Mouse (Mus musculus) c-Kit-negative CD71-positive TER-119-positive erythroid progenitor cells, embryonic 14.5 days (primary cell): ENCODE results near the gene D3Ertd254e.
"Not testable (repeated sequence)": the region's sequence is repeated elsewhere in the genome, so short reads cannot be mapped to it uniquely, and the experiment has no call there.

ENCODE experiments used
- DNase-seq: peaks from one replicate; pipeline ENCODE4 v3.0.0-alpha.2; 2013; ENCODE audit warnings: low read depth, low spot score

The D3Ertd254e gene

GRCm38 (mm10) chr3:36150934-36151686 lies at the start of gene D3Ertd254e:
Gene D3Ertd254e, plus strand, starts transcription at chr3:36151017.
- DNase-seq = peak; percentile 66

- DNase-seq = no peak
Observed at GRCm38 (mm10) chr3:36116076-36116475, 34.7 kb upstream of the D3Ertd254e start.

GRCm38 (mm10) chr3:36119684-36120548 lies 30.9 kb upstream of the D3Ertd254e start:
- no peak for DNase-seq

- DNase-seq = not testable (repeated sequence)
Observed at GRCm38 (mm10) chr3:36126176-36126575, 24.6 kb upstream of the D3Ertd254e start.

GRCm38 (mm10) chr3:36136152-36136551 lies 14.7 kb upstream of the D3Ertd254e start:
- DNase-seq = no peak

- DNase-seq = peak; percentile 25
Observed at GRCm38 (mm10) chr3:36137560-36137959, 13.3 kb upstream of the D3Ertd254e start.

GRCm38 (mm10) chr3:36138171-36138660 lies 12.6 kb upstream of the D3Ertd254e start:
- DNase-seq = no peak

- no peak for DNase-seq
Observed at GRCm38 (mm10) chr3:36138996-36139395, 11.8 kb upstream of the D3Ertd254e start.

- DNase-seq = no peak
Observed at GRCm38 (mm10) chr3:36150537-36150933, 282 bp upstream of the D3Ertd254e start.

GRCm38 (mm10) chr3:36155268-36155667 lies 4.5 kb downstream of the D3Ertd254e start:
- DNase-seq = no peak

GRCm38 (mm10) chr3:36170670-36171210 lies 19.9 kb downstream of the D3Ertd254e start:
- no peak for DNase-seq

GRCm38 (mm10) chr3:36171348-36171747 lies 20.5 kb downstream of the D3Ertd254e start:
- no peak for DNase-seq

- DNase-seq = no peak
Observed at GRCm38 (mm10) chr3:36173761-36174160, 22.9 kb downstream of the D3Ertd254e start.

- peak; percentile 6 for DNase-seq
Observed at GRCm38 (mm10) chr3:36181519-36181918, 30.7 kb downstream of the D3Ertd254e start.

GRCm38 (mm10) chr3:36186510-36186909 lies 35.7 kb downstream of the D3Ertd254e start:
- DNase-seq = no peak

- DNase-seq = no peak
Observed at GRCm38 (mm10) chr3:36189243-36189642, 38.4 kb downstream of the D3Ertd254e start.

- no peak for DNase-seq
Observed at GRCm38 (mm10) chr3:36201098-36201497, 50.3 kb downstream of the D3Ertd254e start.

GRCm38 (mm10) chr3:36202932-36203331 lies 52.1 kb downstream of the D3Ertd254e start:
- DNase-seq = no peak

GRCm38 (mm10) chr3:36207520-36208264 lies 56.9 kb downstream of the D3Ertd254e start:
- DNase-seq = no peak

- no peak for DNase-seq
Observed at GRCm38 (mm10) chr3:36209776-36210555, 59.1 kb downstream of the D3Ertd254e start.

GRCm38 (mm10) chr3:36210939-36211338 lies 60.1 kb downstream of the D3Ertd254e start:
- no peak for DNase-seq
